Mouse (Mus musculus) cerebellum, adult 2 months (tissue): ENCODE data around the gene Vtcn1. TPM values are rescaled to one million over a fixed set of nuclear protein-coding genes. Genes with fewer than 3 reads are reported as not detected.
"Not testable (repeated sequence)": the region's sequence is repeated elsewhere in the genome, so short reads cannot be mapped to it uniquely, and the experiment has no call there.

Experiments used
- DNase-seq, 2 experiments: peaks; one replicate each; pipeline ENCODE4 v3.0.0; 2021
- H3K27ac ChIP-seq: fragments of 200-500 bp; 2 replicates; pipeline ENCODE4 v1.5.1; 2012; ENCODE audit warnings: low read length, control low read depth, inconsistent platforms; ENCODE audit not compliant: insufficient read depth
- H3K27me3 ChIP-seq: fragments of 200-500 bp; 2 replicates; pipeline ENCODE4 v1.6.1; 2012; ENCODE audit warnings: inconsistent platforms, mild to moderate bottlenecking, low read length, moderate library complexity; ENCODE audit not compliant: control insufficient read depth, insufficient read depth
- H3K4me1 ChIP-seq: fragments of 200-500 bp; 2 replicates; pipeline ENCODE4 v1.6.1; 2011; ENCODE audit warnings: low read length; ENCODE audit not compliant: control insufficient read depth, insufficient read depth
- H3K4me3 ChIP-seq: fragments of 200-500 bp; replicated peaks from 2 replicates; pipeline ENCODE3; 2011; ENCODE audit warnings: mild to moderate bottlenecking, low read depth, low read length, control low read depth; ENCODE audit not compliant: insufficient read depth
- CTCF ChIP-seq: fragments of 200-500 bp; IDR thresholded peaks from 2 replicates; pipeline ENCODE4 v1.5.1; 2011; ENCODE audit warnings: low read depth, mild to moderate bottlenecking, control low read depth, low read length, moderate library complexity, borderline replicate concordance; ENCODE audit not compliant: insufficient read depth
- POLR2A ChIP-seq: fragments of 200-500 bp; IDR thresholded peaks from 2 replicates; pipeline ENCODE4 v1.6.1; 2011; ENCODE audit warnings: low read length, control low read depth, borderline replicate concordance; ENCODE audit not compliant: insufficient read depth
- WGBS: fragments of 180-500 bp; shearing (Covaris S2); methylation state at CpG from one replicate; pipeline ENCODE4 v1.1.7; 2018; 5-methylcytosine and 5-hydroxymethylcytosine counted together
- polyA plus RNA-seq: library from polyadenylated mRNA; depleted of rRNA; stranded (reverse); fragments of >200 nt; gene quantifications from 2 replicates; pipeline ENCODE4 v1.2.3, GENCODE M21; 2012

Gene Vtcn1
- polyA plus RNA-seq, 1 experiment: 0.03 TPM

DNA sequence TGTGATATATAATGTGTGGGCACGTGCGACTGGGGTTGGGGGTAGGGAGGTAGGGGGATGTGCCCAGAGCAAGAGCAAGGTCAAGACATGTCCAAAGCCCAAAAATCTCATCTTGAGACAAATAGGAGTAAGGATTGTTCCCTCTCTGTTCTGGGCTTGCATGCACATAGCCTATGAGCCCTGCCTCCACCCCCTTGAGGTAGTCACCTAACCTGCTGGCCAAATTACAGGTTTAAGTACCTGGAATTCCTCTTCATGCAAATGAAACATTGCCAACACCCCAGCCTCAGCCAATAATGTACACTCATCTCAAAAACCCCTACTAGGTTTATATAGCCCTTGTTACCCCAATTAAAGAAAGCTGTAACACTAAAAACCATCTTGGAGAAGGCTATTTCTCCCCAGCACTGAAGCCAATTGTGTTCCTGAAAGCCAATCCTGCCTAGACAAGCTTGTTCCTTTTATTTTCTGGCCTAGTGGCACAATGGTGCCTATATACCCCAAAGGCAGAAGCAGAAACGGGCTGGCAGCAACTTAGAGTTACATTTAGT is 26.3 kb upstream of the Vtcn1 start:
- H3K27ac ChIP-seq: no peak overlapping the region
- no peaks in the 10 kb centered on the region for H3K4me1 ChIP-seq
- no peaks in the 10 kb centered on the region for H3K27me3 ChIP-seq
- TF ChIP-seq POLR2A: no peak
- no peak for TF ChIP-seq CTCF
- DNase-seq: no peak
- no peak overlapping the region for H3K4me3 ChIP-seq
- WGBS: 97% methylated on average over 3 of the region's 3 CpGs

DNA sequence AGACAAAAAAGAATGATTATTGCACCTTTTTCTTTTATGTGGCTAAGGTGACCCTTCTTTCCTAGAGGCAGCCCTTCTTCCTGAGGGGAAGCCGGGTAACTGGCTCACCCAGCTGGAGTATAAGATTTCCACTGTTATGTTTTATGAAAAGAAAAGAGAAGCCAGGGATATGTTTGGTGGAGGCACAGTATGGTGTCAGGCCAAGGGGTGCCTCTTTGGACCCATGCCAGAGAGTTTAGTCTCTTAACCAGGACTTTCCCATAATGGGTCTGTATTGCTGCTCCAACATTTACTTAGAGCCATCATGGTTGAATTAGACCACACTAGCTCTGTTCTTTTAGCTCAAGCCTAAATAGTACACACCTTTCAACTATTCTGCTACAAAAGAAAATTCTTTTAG is 20.3 kb upstream of the Vtcn1 start:
- no peak for TF ChIP-seq CTCF
- no peak for TF ChIP-seq POLR2A
- DNase-seq: no peak
- H3K27ac ChIP-seq: no peak overlapping the region
- 56% methylated on average over 1 of the region's 1 CpGs for WGBS
- no peaks in the 10 kb centered on the region for H3K27me3 ChIP-seq
- H3K4me3 ChIP-seq: no peak overlapping the region
- H3K4me1 ChIP-seq: no peaks in the 10 kb centered on the region

GRCm38 (mm10) chr3:100805925-100806324 is 19.3 kb upstream of the Vtcn1 start:
- no peak for DNase-seq
- Histone ChIP-seq H3K27me3 (no peaks in the 10 kb centered on the region), H3K4me1 (no peaks in the 10 kb centered on the region), H3K27ac (no peak overlapping the region), H3K4me3 (no peak overlapping the region)
- WGBS: 65% methylated on average over 6 of the region's 6 CpGs
- no peak for TF ChIP-seq POLR2A
- no peak for TF ChIP-seq CTCF

DNA sequence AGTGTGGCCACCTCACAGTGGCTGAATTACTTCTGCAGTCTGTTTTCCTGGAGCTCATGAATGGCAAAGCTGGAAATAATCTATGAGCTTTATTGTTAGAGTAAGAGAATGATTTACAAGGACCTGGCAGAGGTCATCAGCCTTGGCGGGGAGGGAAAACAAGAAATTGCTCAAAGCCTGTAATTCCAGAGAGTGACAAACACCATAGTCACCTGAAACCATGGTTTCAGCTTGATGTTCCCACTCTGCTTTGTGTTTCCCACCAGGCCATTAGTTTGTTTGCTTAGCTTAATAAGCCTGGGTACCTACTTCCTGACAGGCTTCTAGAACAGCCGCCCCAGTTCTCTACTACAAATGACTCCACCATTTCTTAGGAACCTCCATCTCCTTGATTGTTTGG is 14.8 kb upstream of the Vtcn1 start:
- no peak overlapping the region for H3K27ac ChIP-seq
- TF ChIP-seq POLR2A: no peak
- TF ChIP-seq CTCF: no peak
- no peak for DNase-seq
- 92% methylated on average over 2 of the region's 2 CpGs for WGBS
- no peaks in the 10 kb centered on the region for H3K27me3 ChIP-seq
- no peaks in the 10 kb centered on the region for H3K4me1 ChIP-seq
- no peak overlapping the region for H3K4me3 ChIP-seq

GRCm38 (mm10) chr3:100811836-100812235 is 13.4 kb upstream of the Vtcn1 start:
- Histone ChIP-seq H3K27me3 (no peaks in the 10 kb centered on the region), H3K4me3 (no peak overlapping the region), H3K27ac (no peak overlapping the region), H3K4me1 (no peaks in the 10 kb centered on the region)
- no peak for DNase-seq
- no peak for TF ChIP-seq POLR2A
- TF ChIP-seq CTCF: no peak
- WGBS: 78% methylated on average over 2 of the region's 2 CpGs

- not testable (repeated sequence) for H3K4me1 ChIP-seq, H3K4me3 ChIP-seq, H3K27me3 ChIP-seq, H3K27ac ChIP-seq, DNase-seq
- WGBS: 42% methylated on average over 1 of the region's 1 CpGs
Measured at GRCm38 (mm10) chr3:100815490-100815889, 9.8 kb upstream of the Vtcn1 start.

DNA sequence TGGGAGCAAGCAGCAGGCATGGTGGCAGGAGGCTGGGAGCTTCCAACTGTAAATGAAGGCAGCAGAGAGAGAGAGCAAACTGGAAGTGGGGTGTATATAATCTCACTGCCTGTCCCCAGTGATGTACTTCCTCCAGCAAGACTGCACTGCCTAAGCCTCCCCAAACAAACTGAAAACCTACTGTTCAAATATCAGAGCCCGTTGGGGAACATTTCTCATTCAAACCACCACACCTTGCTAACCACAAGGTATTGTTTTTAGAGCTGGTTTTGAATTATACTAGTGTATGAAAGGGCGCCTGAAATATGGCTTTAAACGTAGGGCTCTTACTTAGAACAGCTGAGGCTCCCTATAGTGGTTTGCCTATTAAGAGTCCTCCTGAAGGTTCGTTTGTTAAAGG is 6.5 kb upstream of the Vtcn1 start:
- Histone ChIP-seq H3K27me3 (no peaks in the 10 kb centered on the region), H3K4me1 (no peaks in the 10 kb centered on the region), H3K4me3 (no peak overlapping the region), H3K27ac (no peak overlapping the region)
- WGBS: 73% methylated on average over 4 of the region's 4 CpGs
- TF ChIP-seq POLR2A (no peak), CTCF (no peak)
- no peak for DNase-seq

- no peak for DNase-seq
- H3K27me3 ChIP-seq: no peaks in the 10 kb centered on the region
- TF ChIP-seq POLR2A (no peak), CTCF (no peak)
- no peaks in the 10 kb centered on the region for H3K4me1 ChIP-seq
- H3K4me3 ChIP-seq: no peak overlapping the region
- WGBS: 96% methylated on average over 5 of the region's 5 CpGs
- no peak overlapping the region for H3K27ac ChIP-seq
Measured at GRCm38 (mm10) chr3:100819571-100819970, 5.7 kb upstream of the Vtcn1 start.

- DNase-seq: no peak
- no peaks in the 10 kb centered on the region for H3K4me1 ChIP-seq
- H3K27me3 ChIP-seq: no peaks in the 10 kb centered on the region
- TF ChIP-seq CTCF (no peak), POLR2A (no peak)
- 83% methylated on average over 2 of the region's 2 CpGs for WGBS
- no peak overlapping the region for H3K27ac ChIP-seq
- H3K4me3 ChIP-seq: no peak overlapping the region
Measured at GRCm38 (mm10) chr3:100820852-100821251, 4.4 kb upstream of the Vtcn1 start.
